Mouse (Mus musculus): ENCODE data around the gene Pank3.
"Not testable (repeated sequence)": the region's sequence is repeated elsewhere in the genome, so short reads cannot be mapped to it uniquely, and the experiment has no call there.

DNA sequence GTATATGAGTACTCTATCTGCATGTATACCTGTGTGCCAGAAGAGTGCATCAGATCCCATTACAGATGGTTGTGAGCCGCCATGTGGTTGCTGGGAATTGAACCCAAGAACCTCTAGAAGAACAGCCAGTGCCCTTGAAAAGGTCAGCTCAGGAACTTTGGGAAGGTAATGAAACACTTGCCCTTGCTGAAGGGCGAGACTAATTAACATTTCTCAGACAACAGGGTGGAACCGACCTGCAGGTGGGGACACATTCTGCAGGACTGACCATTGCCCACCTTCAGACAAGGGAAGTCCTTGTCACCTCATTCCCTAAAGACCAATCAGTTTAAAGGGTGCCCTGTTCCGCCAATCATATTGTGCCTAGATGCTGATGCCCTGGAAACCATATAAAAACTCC is 71.5 kb downstream of the Pank3 start:
- not testable (repeated sequence) for TF ChIP-seq POLR2A (IDR thresholded peaks at IDR 0.05; ENCODE audit: control insufficient read depth in 1 of 2, insufficient read depth in 1 of 2, low read depth in 1 of 2, low read length in 2 of 2, poor library complexity in 1 of 2); NELFE (IDR thresholded peaks at IDR 0.05; ENCODE audit: low read depth, low read length); EP300 (IDR thresholded peaks at IDR 0.05; ENCODE audit: low read depth in 1 of 2, low read length in 2 of 2); CTCF (IDR thresholded peaks at IDR 0.05 in 2 of 3, conservative IDR thresholded peaks at IDR 0.05 in 1 of 3; ENCODE audit: control insufficient read depth in 1 of 3, insufficient read depth in 1 of 3, low read depth in 2 of 3, low read length in 3 of 3, poor library complexity in 1 of 3, severe bottlenecking in 1 of 3); USF1 (IDR thresholded peaks at IDR 0.05; ENCODE audit: low read depth, low read length); ZC3H11A (IDR thresholded peaks at IDR 0.05; ENCODE audit: low read depth, low read length); POLR2AphosphoS2 (IDR thresholded peaks at IDR 0.05; ENCODE audit: low read length); CHD2 (IDR thresholded peaks at IDR 0.05; ENCODE audit: low read length); KAT2A (conservative IDR thresholded peaks at IDR 0.05; ENCODE audit: low read depth, low read length); RAD21 (IDR thresholded peaks at IDR 0.05; ENCODE audit: low read depth, low read length); TAL1 (IDR thresholded peaks at IDR 0.05; ENCODE audit: low read length); USF2 (IDR thresholded peaks at IDR 0.05; ENCODE audit: borderline replicate concordance in 1 of 2, insufficient read depth in 1 of 2, low read depth in 1 of 2, low read length in 2 of 2)
